Mouse (Mus musculus): ENCODE results near the gene Ntpcr. TPM values are rescaled to one million over a fixed set of nuclear protein-coding genes. Genes with fewer than 3 reads are reported as not detected.

Ntpcr gene
- polyA plus RNA-seq (2012; ENCODE audit: insufficient read depth, insufficient read length, missing spikeins), result 39.6 and 42.1 TPM in 2 replicates

GRCm38 (mm10) chr8:125729746-125730145, at the start of gene Ntpcr:
Gene Ntpcr, plus strand, starts transcription at chr8:125729963.
- TF ChIP-seq CTCF (IDR thresholded peaks at IDR 0.05; ENCODE audit: low read depth, low read length) (no peak), POLR2A (IDR thresholded peaks at IDR 0.05; ENCODE audit: borderline replicate concordance, low read depth, low read length) (no peak)
- Histone ChIP-seq H3K4me3 (ENCODE audit: insufficient read depth, low read length) (no peak within 1 kb of the TSS; the same call in 1 of the 2 replicates), H3K27ac (ENCODE audit: insufficient read depth, low read depth, low read length) (peak within 1 kb of the TSS; percentile 28), H3K4me1 (ENCODE audit: control insufficient read depth, insufficient read depth, low read length) (peaks cover 46% of the 10 kb centered on the region)

GRCm38 (mm10) chr8:125680851-125681408, 48.8 kb upstream of the Ntpcr start:
- Histone ChIP-seq H3K4me1 (ENCODE audit: control insufficient read depth, insufficient read depth, low read length) (no peaks in the 10 kb centered on the region), H3K4me3 (ENCODE audit: insufficient read depth, low read length) (no peak overlapping the region), H3K27ac (ENCODE audit: insufficient read depth, low read depth, low read length) (no peak overlapping the region)
- TF ChIP-seq CTCF (IDR thresholded peaks at IDR 0.05; ENCODE audit: low read depth, low read length), result no peak
- no peak for TF ChIP-seq POLR2A (IDR thresholded peaks at IDR 0.05; ENCODE audit: borderline replicate concordance, low read depth, low read length)

- no peaks in the 10 kb centered on the region for H3K4me1 ChIP-seq (ENCODE audit: control insufficient read depth, insufficient read depth, low read length)
- H3K27ac ChIP-seq (ENCODE audit: insufficient read depth, low read depth, low read length), result no peak overlapping the region
- H3K4me3 ChIP-seq (ENCODE audit: insufficient read depth, low read length), result no peak overlapping the region
- TF ChIP-seq POLR2A (IDR thresholded peaks at IDR 0.05; ENCODE audit: borderline replicate concordance, low read depth, low read length) (no peak), CTCF (IDR thresholded peaks at IDR 0.05; ENCODE audit: low read depth, low read length) (no peak)
Observed at GRCm38 (mm10) chr8:125685216-125685760, 44.5 kb upstream of the Ntpcr start.

GRCm38 (mm10) chr8:125686221-125686865, 43.4 kb upstream of the Ntpcr start:
- H3K4me3 ChIP-seq (ENCODE audit: insufficient read depth, low read length), result no peak overlapping the region
- no peaks in the 10 kb centered on the region; the same call in 1 of the 2 replicates for H3K4me1 ChIP-seq (ENCODE audit: control insufficient read depth, insufficient read depth, low read length)
- TF ChIP-seq POLR2A (IDR thresholded peaks at IDR 0.05; ENCODE audit: borderline replicate concordance, low read depth, low read length) (no peak), CTCF (IDR thresholded peaks at IDR 0.05; ENCODE audit: low read depth, low read length) (no peak)

DNA sequence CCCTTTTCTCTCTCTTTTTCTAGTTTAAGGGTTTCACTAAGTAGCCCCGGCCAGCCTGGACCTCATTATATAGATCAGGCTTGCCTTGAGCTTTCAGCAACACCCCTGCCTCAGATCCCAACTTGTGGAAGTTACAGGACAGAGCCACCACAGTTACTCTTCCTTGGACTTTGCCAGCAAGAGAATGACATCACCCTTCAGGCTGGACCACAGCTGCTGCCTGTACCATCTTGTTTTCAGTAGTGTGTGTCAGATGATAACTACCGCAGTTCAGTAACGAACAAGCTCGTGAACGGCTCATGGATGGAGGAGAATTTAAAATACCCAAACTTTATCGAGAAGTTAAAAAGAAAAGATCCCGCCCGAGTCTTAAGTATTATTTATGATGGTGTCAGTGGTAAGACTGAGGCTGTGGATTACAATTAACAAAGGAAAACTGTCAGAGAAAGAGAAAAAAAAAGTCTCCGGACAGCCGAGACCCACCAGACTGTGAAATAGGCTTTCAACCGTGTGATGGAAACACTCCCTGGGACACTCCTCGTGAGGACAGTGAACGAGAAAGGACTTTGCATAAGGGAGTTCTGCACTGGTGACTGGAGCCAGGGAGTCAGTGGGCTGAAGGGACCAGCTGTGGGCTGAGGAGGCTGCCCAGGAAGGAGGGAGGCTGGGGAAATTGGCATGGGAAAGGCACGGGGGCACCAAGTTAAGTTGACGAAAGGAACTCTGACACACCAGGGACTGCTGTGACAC, 39.4 kb upstream of the Ntpcr start:
- Histone ChIP-seq H3K4me1 (ENCODE audit: control insufficient read depth, insufficient read depth, low read length) (peaks cover 5% of the 10 kb centered on the region), H3K27ac (ENCODE audit: insufficient read depth, low read depth, low read length) (no peak overlapping the region), H3K4me3 (ENCODE audit: insufficient read depth, low read length) (no peak overlapping the region)
- TF ChIP-seq CTCF (IDR thresholded peaks at IDR 0.05; ENCODE audit: low read depth, low read length) (no peak), POLR2A (IDR thresholded peaks at IDR 0.05; ENCODE audit: borderline replicate concordance, low read depth, low read length) (no peak)

More at GRCm38 (mm10) chr8:125686221-125686865, 43.4 kb upstream of the Ntpcr start:
- no peak overlapping the region for H3K27ac ChIP-seq (ENCODE audit: insufficient read depth, low read depth, low read length)

- no peak overlapping the region for H3K27ac ChIP-seq (ENCODE audit: insufficient read depth, low read depth, low read length)
- peaks cover 6% of the 10 kb centered on the region for H3K4me1 ChIP-seq (ENCODE audit: control insufficient read depth, insufficient read depth, low read length)
- no peak overlapping the region for H3K4me3 ChIP-seq (ENCODE audit: insufficient read depth, low read length)
Observed at GRCm38 (mm10) chr8:125690961-125691360, 38.8 kb upstream of the Ntpcr start.

DNA sequence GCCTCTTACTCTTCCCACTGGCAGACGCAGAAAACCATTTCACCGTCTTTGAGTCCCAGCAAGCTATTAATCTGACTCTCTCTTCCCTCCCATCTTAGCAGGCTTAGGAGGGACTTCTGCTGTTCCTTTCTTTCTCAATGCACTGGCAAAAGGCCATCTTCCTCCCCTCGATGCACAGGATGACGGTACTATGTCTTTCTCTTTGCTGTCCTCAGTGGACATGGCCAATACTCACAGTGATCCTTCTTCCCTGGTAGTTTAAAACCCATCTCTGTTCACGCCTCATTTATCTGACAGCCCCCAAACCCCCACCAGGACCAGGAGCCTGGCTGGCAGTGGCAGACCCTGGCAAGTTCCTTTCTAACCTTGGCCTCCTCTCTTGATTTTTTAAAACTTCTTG, 37.3 kb upstream of the Ntpcr start:
- Histone ChIP-seq H3K27ac (ENCODE audit: insufficient read depth, low read depth, low read length) (no peak overlapping the region), H3K4me3 (ENCODE audit: insufficient read depth, low read length) (no peak overlapping the region), H3K4me1 (ENCODE audit: control insufficient read depth, insufficient read depth, low read length) (peaks cover 7% of the 10 kb centered on the region)
- TF ChIP-seq CTCF (IDR thresholded peaks at IDR 0.05; ENCODE audit: low read depth, low read length) (no peak), POLR2A (IDR thresholded peaks at IDR 0.05; ENCODE audit: borderline replicate concordance, low read depth, low read length) (no peak)

More at GRCm38 (mm10) chr8:125690961-125691360, 38.8 kb upstream of the Ntpcr start:
- TF ChIP-seq CTCF (IDR thresholded peaks at IDR 0.05; ENCODE audit: low read depth, low read length) (no peak), POLR2A (IDR thresholded peaks at IDR 0.05; ENCODE audit: borderline replicate concordance, low read depth, low read length) (no peak)

GRCm38 (mm10) chr8:125693197-125693596, 36.6 kb upstream of the Ntpcr start:
- no peak overlapping the region for H3K4me3 ChIP-seq (ENCODE audit: insufficient read depth, low read length)
- H3K4me1 ChIP-seq (ENCODE audit: control insufficient read depth, insufficient read depth, low read length), result peaks cover 7% of the 10 kb centered on the region
- no peak for TF ChIP-seq CTCF (IDR thresholded peaks at IDR 0.05; ENCODE audit: low read depth, low read length)
- no peak for TF ChIP-seq POLR2A (IDR thresholded peaks at IDR 0.05; ENCODE audit: borderline replicate concordance, low read depth, low read length)
- H3K27ac ChIP-seq (ENCODE audit: insufficient read depth, low read depth, low read length), result no peak overlapping the region

GRCm38 (mm10) chr8:125695951-125696350, 33.8 kb upstream of the Ntpcr start:
- TF ChIP-seq POLR2A (IDR thresholded peaks at IDR 0.05; ENCODE audit: borderline replicate concordance, low read depth, low read length) (no peak), CTCF (IDR thresholded peaks at IDR 0.05; ENCODE audit: low read depth, low read length) (no peak)
- Histone ChIP-seq H3K4me1 (ENCODE audit: control insufficient read depth, insufficient read depth, low read length) (peaks cover 14% of the 10 kb centered on the region), H3K4me3 (ENCODE audit: insufficient read depth, low read length) (no peak overlapping the region), H3K27ac (ENCODE audit: insufficient read depth, low read depth, low read length) (no peak overlapping the region)
